Mouse (Mus musculus) lung, embryonic 16.5 days (tissue): ENCODE data around the gene Rack1. TPM values are rescaled to one million over a fixed set of nuclear protein-coding genes. Genes with fewer than 3 reads are reported as not detected.
A peak's percentile ranks its signal among the peaks of the same experiment; 100 is the strongest.
"Not testable (repeated sequence)": the region's sequence is repeated elsewhere in the genome, so short reads cannot be mapped to it uniquely, and the experiment has no call there.

Experiments
- ATAC-seq: fragments of 200-750 bp; cut with Nextera tagmentation; 2 replicates; pipeline ENCODE4 v1.8.0; 2017; ENCODE audit warnings: low read depth, mild to moderate bottlenecking, moderate library complexity
- H3K27ac ChIP-seq: fragments of 300-500 bp; sonication (generic); 2 replicates; pipeline ENCODE4 v1.5.1; 2014; ENCODE audit warnings: mild to moderate bottlenecking, control low read depth, low read length
- H3K27me3 ChIP-seq: fragments of 300-500 bp; sonication (generic); 2 replicates; pipeline ENCODE4 v1.6.1; 2014; ENCODE audit warnings: low read depth, low read length, mixed read lengths; ENCODE audit not compliant: control insufficient read depth, insufficient read depth
- H3K36me3 ChIP-seq: fragments of 300-500 bp; sonication (generic); 2 replicates; pipeline ENCODE4 v1.6.1; 2014; ENCODE audit warnings: low read length; ENCODE audit not compliant: control insufficient read depth, insufficient read depth
- H3K4me1 ChIP-seq: fragments of 300-500 bp; sonication (generic); replicated peaks from 2 replicates; pipeline ENCODE4 v1.6.1; 2014; ENCODE audit warnings: low read length, mixed read lengths; ENCODE audit not compliant: control insufficient read depth, insufficient read depth
- H3K4me2 ChIP-seq: fragments of 300-500 bp; sonication (generic); 2 replicates; pipeline ENCODE4 v1.6.1; 2014; ENCODE audit warnings: low read depth, low read length, control low read depth
- H3K4me3 ChIP-seq: fragments of 300-500 bp; sonication (generic); 2 replicates; pipeline ENCODE4 v1.5.1; 2014; ENCODE audit warnings: mild to moderate bottlenecking, low read length, control low read depth
- H3K9ac ChIP-seq: fragments of 300-500 bp; sonication (generic); 2 replicates; pipeline ENCODE4 v1.6.1; 2014; ENCODE audit warnings: low read length, control low read depth
- H3K9me3 ChIP-seq: fragments of 300-500 bp; sonication (generic); 2 replicates; pipeline ENCODE4 v1.6.1; 2016; ENCODE audit warnings: low read length; ENCODE audit not compliant: control insufficient read depth
- WGBS: fragments of 180-500 bp; shearing (Covaris S2); extraction: QIAGEN DNeasy Blood & Tissue Kit; methylation state at CpG from one replicate; pipeline ENCODE4 v1.1.7; 2014; 5-methylcytosine and 5-hydroxymethylcytosine counted together
- polyA plus RNA-seq: library from polyadenylated mRNA; unstranded; fragments of >200 nt; fragmentation: Nextera tagmentation; extraction: Ambion mirVana; gene quantifications from 2 replicates; pipeline ENCODE4 v1.2.1, GENCODE M21; 2015

Rack1 gene
- polyA plus RNA-seq, 1 experiment from 2014 or later: 657 TPM

DNA sequence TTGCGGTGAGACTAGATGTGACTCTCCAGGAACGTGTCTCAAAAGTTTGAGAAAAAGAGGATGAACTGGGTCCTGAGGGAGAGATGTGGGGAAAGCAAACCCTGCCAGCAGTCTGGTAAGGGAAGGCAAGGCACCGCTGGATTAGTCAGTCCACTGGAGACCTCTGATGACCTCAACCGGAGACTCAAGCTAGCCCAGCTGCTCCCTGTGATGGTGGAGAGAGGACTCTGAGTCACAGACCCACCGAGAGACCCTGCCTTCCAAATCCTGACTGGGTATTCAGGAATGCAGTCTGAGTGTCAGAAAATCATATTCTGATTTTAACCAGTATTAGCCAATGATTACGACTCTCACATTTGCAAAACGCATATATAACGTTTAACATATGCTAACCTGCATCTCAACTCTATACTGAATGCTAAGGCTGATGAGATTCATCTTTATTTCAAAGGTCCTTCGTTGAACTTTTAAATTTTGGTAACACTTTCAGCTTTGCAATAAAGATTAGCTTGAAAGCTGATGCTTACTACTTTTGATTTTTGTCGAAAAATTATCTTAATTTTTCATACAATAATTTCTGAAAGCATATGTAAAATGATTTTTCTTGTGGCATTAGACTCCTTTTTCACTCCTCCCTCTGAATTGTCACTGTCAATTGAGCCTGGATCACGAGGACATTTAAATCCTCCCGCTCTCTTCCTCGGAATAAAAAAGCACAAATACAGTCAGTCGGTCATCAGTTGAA, 22.8 kb downstream of the Rack1 start:
- peak overlapping the region; percentile 41; the same call in 1 of the 2 replicates for H3K9ac ChIP-seq
- H3K9me3 ChIP-seq: no peaks in the 10 kb centered on the region
- peaks cover 4% of the 10 kb centered on the region; the same call in 1 of the 2 replicates for H3K4me1 ChIP-seq
- H3K36me3 ChIP-seq: no peaks in the 10 kb centered on the region
- no peaks in the 10 kb centered on the region for H3K27me3 ChIP-seq
- H3K27ac ChIP-seq: no peak overlapping the region
- WGBS: 29% methylated on average over 14 of the region's 14 CpGs
- H3K4me2 ChIP-seq: peak overlapping the region; percentile 69
- ATAC-seq: no peak
- H3K4me3 ChIP-seq: peak overlapping the region; percentile 42

GRCm38 (mm10) chr11:48823536-48823972, 23.4 kb downstream of the Rack1 start:
- WGBS: 1% methylated on average over 15 of the region's 15 CpGs
- H3K4me2 ChIP-seq: peak overlapping the region; percentile 69
- H3K27me3 ChIP-seq: no peaks in the 10 kb centered on the region
- H3K4me3 ChIP-seq: peak overlapping the region; percentile 42
- peaks cover 4% of the 10 kb centered on the region; the same call in 1 of the 2 replicates for H3K4me1 ChIP-seq
- no peak overlapping the region for H3K27ac ChIP-seq
- no peaks in the 10 kb centered on the region for H3K36me3 ChIP-seq
- ATAC-seq: no peak
- peak overlapping the region; percentile 41; the same call in 1 of the 2 replicates for H3K9ac ChIP-seq
- H3K9me3 ChIP-seq: no peaks in the 10 kb centered on the region

- Histone ChIP-seq H3K4me3 (peak overlapping the region; percentile 42), H3K9ac (no peak overlapping the region), H3K27me3 (no peaks in the 10 kb centered on the region), H3K9me3 (no peaks in the 10 kb centered on the region), H3K4me1 (peaks cover 4% of the 10 kb centered on the region; the same call in 1 of the 2 replicates), H3K36me3 (no peaks in the 10 kb centered on the region), H3K27ac (no peak overlapping the region), H3K4me2 (peak overlapping the region; percentile 69)
- no peak for ATAC-seq
- 6% methylated on average over 22 of the region's 22 CpGs for whole genome bisulfite sequencing
Measured at GRCm38 (mm10) chr11:48824311-48824830, 24.2 kb downstream of the Rack1 start.

DNA sequence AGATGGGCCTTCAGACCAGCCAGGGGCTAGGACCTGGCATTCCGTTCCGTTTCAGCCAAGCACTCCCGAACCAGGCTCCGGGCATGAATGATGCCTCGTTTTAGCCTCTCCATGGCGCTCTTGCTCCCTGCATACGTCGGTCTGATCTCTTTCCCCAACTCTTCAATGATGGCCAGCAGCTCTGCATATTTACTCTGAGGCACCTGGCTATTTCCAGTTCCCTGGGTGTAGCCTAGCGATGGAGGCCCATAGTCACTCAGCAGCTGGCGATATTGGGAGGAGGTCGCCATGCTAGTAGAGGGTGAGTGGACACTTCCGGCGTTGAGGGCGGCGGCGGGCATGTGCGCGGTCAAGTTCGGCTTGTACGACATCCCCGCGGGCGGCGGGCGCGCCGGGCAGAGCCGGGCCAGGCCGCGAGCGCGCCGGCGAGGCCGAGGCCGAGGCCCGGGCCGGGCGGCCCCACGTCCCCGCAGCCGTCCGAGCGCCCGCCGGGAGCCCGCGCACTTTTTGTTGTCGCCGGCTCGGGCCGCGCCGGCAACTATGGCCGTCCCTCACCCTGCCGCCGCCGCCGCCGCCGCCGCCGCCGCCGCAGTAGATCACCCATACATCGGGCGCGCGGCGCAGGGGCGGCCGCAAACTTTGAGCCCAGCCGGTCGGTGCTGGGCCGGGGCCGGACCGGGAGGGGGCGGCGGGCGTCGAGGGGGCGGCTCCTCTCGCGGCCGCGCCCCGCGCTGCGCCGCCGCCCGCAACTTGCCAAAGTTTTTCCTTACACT, 26.0 kb downstream of the Rack1 start, which contains the start of the genes Trim7 and Gm12184:
Trim7 (plus strand) TSS at position 162 of the 773 bp plus-strand sequence.
Gm12184 (minus strand) TSS at position 677 of the 773 bp plus-strand sequence.
- under 1% methylated on average over 34 of the region's 92 CpGs for WGBS
- H3K4me2 ChIP-seq: peak within 1 kb of the TSS; percentile 74
- peak within 1 kb of the TSS; percentile 50 for H3K4me3 ChIP-seq
- H3K27ac ChIP-seq: peak within 1 kb of the TSS; percentile 66
- not testable (repeated sequence) for H3K27me3 ChIP-seq, H3K4me1 ChIP-seq, H3K36me3 ChIP-seq, H3K9me3 ChIP-seq
- peak within 1 kb of the TSS; percentile 65 for H3K9ac ChIP-seq
- ATAC-seq: peak; percentile 91

GRCm38 (mm10) chr11:48826752-48827096, 26.6 kb downstream of the Rack1 start:
- H3K4me3 ChIP-seq: peak overlapping the region; percentile 50
- H3K4me2 ChIP-seq: peak overlapping the region; percentile 74
- WGBS: 2% methylated on average over 6 of the region's 6 CpGs
- no peaks in the 10 kb centered on the region for H3K27me3 ChIP-seq
- H3K9me3 ChIP-seq: no peaks in the 10 kb centered on the region
- peaks cover 4% of the 10 kb centered on the region; the same call in 1 of the 2 replicates for H3K4me1 ChIP-seq
- H3K9ac ChIP-seq: peak overlapping the region; percentile 65
- no peaks in the 10 kb centered on the region for H3K36me3 ChIP-seq
- peak overlapping the region; percentile 66 for H3K27ac ChIP-seq
- peak; percentile 34 for ATAC-seq

DNA sequence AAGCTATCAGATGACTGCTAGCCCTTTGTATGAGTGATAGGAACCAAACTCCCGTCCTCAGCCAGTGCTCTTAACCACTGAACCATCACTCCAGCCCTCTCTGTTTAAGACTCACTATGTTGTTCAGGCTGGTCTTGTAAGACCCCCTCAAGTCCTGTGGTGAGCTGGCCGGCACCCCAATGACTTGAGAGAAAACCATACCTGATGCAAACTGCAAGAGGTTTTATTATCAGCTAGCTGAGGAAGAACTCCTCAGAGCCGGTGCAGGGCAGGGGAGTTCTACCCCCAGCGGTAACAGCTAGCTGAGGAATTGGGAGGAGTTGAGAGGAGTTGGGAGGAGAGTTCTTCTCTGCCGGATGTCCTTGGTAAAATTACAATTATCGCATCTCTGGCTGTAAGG, 27.8 kb downstream of the Rack1 start:
- Histone ChIP-seq H3K4me2 (no peak overlapping the region), H3K4me1 (peaks cover 4% of the 10 kb centered on the region; the same call in 1 of the 2 replicates), H3K36me3 (no peaks in the 10 kb centered on the region), H3K9ac (no peak overlapping the region), H3K27me3 (no peaks in the 10 kb centered on the region), H3K27ac (no peak overlapping the region), H3K9me3 (no peaks in the 10 kb centered on the region), H3K4me3 (no peak overlapping the region)
- ATAC-seq: no peak
- 65% methylated on average over 6 of the region's 6 CpGs for WGBS

- 35% methylated on average over 2 of the region's 2 CpGs for WGBS
- ATAC-seq: no peak
- Histone ChIP-seq H3K27me3 (no peaks in the 10 kb centered on the region), H3K9ac (no peak overlapping the region), H3K9me3 (no peaks in the 10 kb centered on the region), H3K4me3 (no peak overlapping the region), H3K4me2 (no peak overlapping the region), H3K4me1 (no peaks in the 10 kb centered on the region; the same call in 1 of the 2 replicates), H3K36me3 (no peaks in the 10 kb centered on the region), H3K27ac (no peak overlapping the region)
Measured at GRCm38 (mm10) chr11:48830279-48830678, 30.1 kb downstream of the Rack1 start.

- H3K27me3 ChIP-seq: no peaks in the 10 kb centered on the region
- no peak overlapping the region for H3K9ac ChIP-seq
- no peaks in the 10 kb centered on the region; the same call in 1 of the 2 replicates for H3K4me1 ChIP-seq
- H3K9me3 ChIP-seq: no peaks in the 10 kb centered on the region
- H3K36me3 ChIP-seq: no peaks in the 10 kb centered on the region
- H3K4me3 ChIP-seq: no peak overlapping the region
- no peak for ATAC-seq
- WGBS: 51% methylated on average over 2 of the region's 2 CpGs
- H3K4me2 ChIP-seq: no peak overlapping the region
- no peak overlapping the region for H3K27ac ChIP-seq
Measured at GRCm38 (mm10) chr11:48831273-48831672, 31.1 kb downstream of the Rack1 start.
